Mouse (Mus musculus): ENCODE data around the gene Chsy1. TPM values are rescaled to one million over a fixed set of nuclear protein-coding genes. Genes with fewer than 3 reads are reported as not detected.

Chsy1 gene
- polyA plus RNA-seq, 1 experiment from 2014 or later: 13.9 TPM

DNA sequence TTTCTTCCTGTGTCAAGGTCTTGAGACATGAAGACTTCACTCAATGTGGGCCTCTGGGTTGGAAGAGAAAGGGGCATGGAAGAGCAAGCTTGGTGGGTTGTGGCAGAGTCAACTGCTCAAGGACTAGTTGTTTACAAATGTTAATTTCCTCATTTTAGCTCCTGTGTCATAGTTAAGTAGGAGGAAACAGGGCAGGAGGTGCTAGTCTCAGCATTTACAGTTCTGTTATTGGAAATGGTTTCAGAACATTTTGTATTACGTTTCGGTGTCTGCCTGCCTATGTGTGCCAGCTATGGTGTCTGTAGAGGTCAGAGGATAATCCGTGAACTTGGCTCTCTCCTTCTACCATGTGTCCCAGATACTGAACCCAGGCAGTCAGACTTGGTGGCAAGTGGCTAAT, 26.3 kb downstream of the Chsy1 start:
- H3K27ac ChIP-seq (ENCODE audit: low read length): no peak overlapping the region

DNA sequence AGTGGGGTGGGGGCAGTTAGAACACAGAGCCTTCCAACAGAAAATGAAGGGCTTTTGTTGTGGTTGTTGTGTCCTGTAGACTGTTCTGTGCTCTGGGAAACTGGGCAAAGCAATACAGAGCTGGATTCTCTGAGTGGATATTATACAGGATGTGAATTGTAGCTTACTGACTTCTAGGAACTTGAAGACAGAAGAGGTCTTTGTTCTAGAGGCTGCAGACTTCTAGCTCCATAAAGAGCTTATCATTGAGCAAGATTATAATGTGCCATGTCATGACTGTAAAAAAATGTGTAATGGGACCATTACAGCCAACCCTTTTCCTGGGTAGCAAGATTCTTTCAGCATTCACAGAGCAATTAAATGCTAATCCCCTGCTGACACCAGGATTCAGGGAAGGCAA, 26.9 kb downstream of the Chsy1 start:
- Histone ChIP-seq H3K9ac (replicated peaks; ENCODE audit: low read length) (no peak overlapping the region), H3K4me3 (ENCODE audit: low read length) (no peak overlapping the region), H3K4me2 (replicated peaks; ENCODE audit: low read depth, low read length) (no peak overlapping the region), H3K9me3 (ENCODE audit: low read length) (no peaks in the 10 kb centered on the region), H3K27me3 (ENCODE audit: insufficient read depth, low read length) (no peaks in the 10 kb centered on the region), H3K36me3 (ENCODE audit: insufficient read depth, low read length) (no peaks in the 10 kb centered on the region), H3K27ac (ENCODE audit: low read length) (no peak overlapping the region), H3K4me1 (ENCODE audit: insufficient read depth, low read length) (0 out of 2 replicates have a peak, but pooled peaks cover 2% of the 10 kb centered on the region)
- ATAC-seq (ENCODE audit: low FRiP score, low TSS enrichment): no peak

More for the DNA sequence above, 26.3 kb downstream of the Chsy1 start:
- no peak for ATAC-seq (ENCODE audit: low FRiP score, low TSS enrichment)
- 83% methylated on average over 3 of the region's 3 CpGs for WGBS
- Histone ChIP-seq H3K9me3 (ENCODE audit: low read length) (no peaks in the 10 kb centered on the region), H3K27me3 (ENCODE audit: insufficient read depth, low read length) (no peaks in the 10 kb centered on the region), H3K4me1 (ENCODE audit: insufficient read depth, low read length) (0 out of 2 replicates have a peak, but pooled peaks cover 2% of the 10 kb centered on the region), H3K9ac (replicated peaks; ENCODE audit: low read length) (no peak overlapping the region), H3K4me3 (ENCODE audit: low read length) (no peak overlapping the region), H3K4me2 (replicated peaks; ENCODE audit: low read depth, low read length) (no peak overlapping the region), H3K36me3 (ENCODE audit: insufficient read depth, low read length) (peaks cover 2% of the 10 kb centered on the region; the same call in 1 of the 2 replicates)

DNA sequence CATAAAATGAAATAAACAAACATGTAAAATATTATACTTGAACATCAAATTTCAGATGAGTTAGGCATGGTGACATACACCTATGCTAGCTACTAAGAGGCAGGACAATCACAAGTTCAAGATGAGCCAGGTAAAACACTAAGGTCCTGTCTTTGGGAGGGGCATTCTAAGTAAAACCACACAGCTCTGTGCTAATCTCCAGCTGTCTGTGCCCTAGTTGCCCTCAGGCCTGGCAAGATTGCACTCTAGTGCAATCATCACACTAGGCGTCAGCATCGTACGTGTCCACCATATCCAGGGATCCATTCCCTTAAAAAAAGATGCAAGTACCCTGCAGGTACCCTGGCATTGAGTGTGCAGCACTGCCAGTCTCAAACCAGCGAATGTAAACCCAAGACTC, 28.0 kb downstream of the Chsy1 start:
- no peaks in the 10 kb centered on the region for H3K9me3 ChIP-seq (ENCODE audit: low read length)
- H3K4me1 ChIP-seq (ENCODE audit: insufficient read depth, low read length): 0 out of 2 replicates have a peak, but pooled peaks cover 2% of the 10 kb centered on the region
- no peaks in the 10 kb centered on the region for H3K36me3 ChIP-seq (ENCODE audit: insufficient read depth, low read length)
- no peak overlapping the region for H3K4me2 ChIP-seq (replicated peaks; ENCODE audit: low read depth, low read length)
- H3K27me3 ChIP-seq (ENCODE audit: insufficient read depth, low read length): no peaks in the 10 kb centered on the region
- H3K27ac ChIP-seq (ENCODE audit: low read length): no peak overlapping the region
- no peak overlapping the region for H3K4me3 ChIP-seq (ENCODE audit: low read length)
- ATAC-seq (ENCODE audit: low FRiP score, low TSS enrichment): no peak
- no peak overlapping the region for H3K9ac ChIP-seq (replicated peaks; ENCODE audit: low read length)
- 88% methylated on average over 4 of the region's 4 CpGs for WGBS

DNA sequence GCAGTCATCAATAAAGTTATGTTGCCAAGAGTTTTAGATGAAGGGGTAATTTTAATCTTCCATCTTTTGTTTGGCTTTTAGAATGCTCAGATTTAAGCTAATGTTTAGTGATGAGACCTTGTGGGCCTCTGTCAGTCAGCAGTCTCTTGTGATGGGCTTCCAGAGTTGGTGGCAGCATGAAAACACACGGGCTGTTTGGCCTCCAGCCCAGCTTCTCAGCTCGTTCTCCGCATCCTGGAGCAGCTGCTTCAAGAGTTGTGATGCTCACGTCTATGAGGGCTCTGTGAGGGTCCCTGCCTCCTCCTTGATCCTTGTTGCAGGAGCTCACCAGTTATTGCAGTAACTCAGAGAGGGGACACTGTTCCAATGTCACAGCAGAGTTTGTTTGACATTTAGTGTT, 29.0 kb downstream of the Chsy1 start:
- no peaks in the 10 kb centered on the region for H3K36me3 ChIP-seq (ENCODE audit: insufficient read depth, low read length)
- ATAC-seq (ENCODE audit: low FRiP score, low TSS enrichment): no peak
- H3K27ac ChIP-seq (ENCODE audit: low read length): no peak overlapping the region
- 40% methylated on average over 4 of the region's 4 CpGs for WGBS
- no peak overlapping the region for H3K4me3 ChIP-seq (ENCODE audit: low read length)
- no peaks in the 10 kb centered on the region for H3K9me3 ChIP-seq (ENCODE audit: low read length)
- no peak overlapping the region for H3K4me2 ChIP-seq (replicated peaks; ENCODE audit: low read depth, low read length)
- no peaks in the 10 kb centered on the region for H3K27me3 ChIP-seq (ENCODE audit: insufficient read depth, low read length)
- H3K4me1 ChIP-seq (ENCODE audit: insufficient read depth, low read length): 0 out of 2 replicates have a peak, but pooled peaks cover 2% of the 10 kb centered on the region
- no peak overlapping the region for H3K9ac ChIP-seq (replicated peaks; ENCODE audit: low read length)

DNA sequence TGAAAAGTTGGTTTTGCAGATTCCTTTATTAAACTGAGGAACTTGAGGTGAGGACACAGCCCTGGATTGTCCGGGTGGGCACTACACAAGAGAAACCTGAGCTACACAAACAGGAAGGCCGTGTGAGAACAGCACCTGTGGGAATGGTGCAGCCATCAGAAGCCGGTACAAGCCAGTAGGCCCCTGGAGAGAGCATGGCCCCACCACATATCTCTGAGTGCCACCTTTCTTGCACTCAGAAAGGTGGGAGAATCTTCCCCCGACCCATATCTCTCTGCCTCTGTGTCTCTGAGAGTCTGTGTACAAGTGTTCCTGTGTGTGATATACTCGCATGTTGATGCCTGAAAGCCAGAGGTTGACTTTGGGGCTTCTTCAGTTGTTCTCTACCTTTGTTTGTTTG, 29.6 kb downstream of the Chsy1 start:
- H3K9ac ChIP-seq (replicated peaks; ENCODE audit: low read length): no peak overlapping the region
- no peak overlapping the region for H3K4me2 ChIP-seq (replicated peaks; ENCODE audit: low read depth, low read length)
- no peak overlapping the region for H3K27ac ChIP-seq (ENCODE audit: low read length)
- no peak overlapping the region for H3K4me3 ChIP-seq (ENCODE audit: low read length)
- no peaks in the 10 kb centered on the region for H3K36me3 ChIP-seq (ENCODE audit: insufficient read depth, low read length)
- 70% methylated on average over 5 of the region's 5 CpGs for WGBS
- H3K27me3 ChIP-seq (ENCODE audit: insufficient read depth, low read length): no peaks in the 10 kb centered on the region
- 0 out of 2 replicates have a peak, but pooled peaks cover 2% of the 10 kb centered on the region for H3K4me1 ChIP-seq (ENCODE audit: insufficient read depth, low read length)
- ATAC-seq (ENCODE audit: low FRiP score, low TSS enrichment): no peak
- no peaks in the 10 kb centered on the region for H3K9me3 ChIP-seq (ENCODE audit: low read length)

DNA sequence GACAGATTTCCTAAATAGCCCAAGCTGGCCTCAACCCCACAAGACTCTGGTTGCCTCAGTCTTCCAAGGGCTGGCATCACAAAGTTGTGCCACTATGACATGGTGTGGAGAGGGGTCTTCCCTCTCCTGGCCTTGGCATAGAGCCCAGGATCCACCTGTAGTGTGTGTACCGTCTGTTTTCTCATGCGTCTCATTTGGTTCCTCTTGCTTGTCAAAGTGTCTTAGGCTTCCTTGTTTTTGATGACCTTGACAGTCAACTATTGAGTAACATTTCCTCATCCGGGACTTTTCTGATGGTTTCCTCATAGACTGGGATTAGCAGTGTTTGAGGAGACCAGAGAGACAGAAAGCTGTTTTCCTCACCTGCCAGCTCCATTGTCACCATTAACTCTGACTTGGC, 30.8 kb downstream of the Chsy1 start:
- H3K4me1 ChIP-seq (ENCODE audit: insufficient read depth, low read length): 0 out of 2 replicates have a peak, but pooled peaks cover 2% of the 10 kb centered on the region
- no peaks in the 10 kb centered on the region for H3K36me3 ChIP-seq (ENCODE audit: insufficient read depth, low read length)
- H3K4me2 ChIP-seq (replicated peaks; ENCODE audit: low read depth, low read length): no peak overlapping the region
- no peak for ATAC-seq (ENCODE audit: low FRiP score, low TSS enrichment)
- 68% methylated on average over 3 of the region's 3 CpGs for WGBS
- no peak overlapping the region for H3K9ac ChIP-seq (replicated peaks; ENCODE audit: low read length)
- no peaks in the 10 kb centered on the region for H3K9me3 ChIP-seq (ENCODE audit: low read length)
- H3K27ac ChIP-seq (ENCODE audit: low read length): no peak overlapping the region
- H3K27me3 ChIP-seq (ENCODE audit: insufficient read depth, low read length): no peaks in the 10 kb centered on the region
- H3K4me3 ChIP-seq (ENCODE audit: low read length): no peak overlapping the region

DNA sequence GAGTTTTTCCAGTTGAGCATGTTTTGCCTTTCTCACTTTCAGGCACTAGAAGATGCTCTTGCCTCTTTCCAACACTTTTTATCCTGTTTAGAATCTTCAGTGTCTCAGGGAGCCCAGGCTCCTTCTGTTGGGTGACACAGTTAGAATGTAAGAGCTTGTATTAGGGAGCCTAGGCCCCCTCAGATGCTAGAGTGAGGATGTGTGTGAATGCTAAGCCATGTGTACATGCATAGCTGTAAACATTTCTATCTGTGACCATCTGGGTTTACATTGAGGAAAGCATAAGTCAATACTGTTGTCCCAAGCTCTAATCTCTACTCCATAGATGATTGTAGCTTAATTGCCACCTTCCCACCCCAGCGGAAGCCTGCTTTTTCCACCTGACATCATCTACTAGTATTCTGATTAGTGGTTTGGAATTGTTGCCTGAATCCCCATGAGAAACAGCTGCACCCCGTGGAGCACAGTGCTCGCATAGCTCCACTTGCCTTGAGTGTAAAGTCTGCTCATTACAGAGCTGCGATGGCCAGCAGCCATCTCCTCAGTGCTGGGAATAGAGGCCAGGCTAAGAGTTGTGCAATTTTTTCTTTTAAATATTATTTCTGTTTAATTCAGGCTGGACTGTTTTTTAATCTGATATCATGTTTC, 31.7 kb downstream of the Chsy1 start:
- no peak for ATAC-seq (ENCODE audit: low FRiP score, low TSS enrichment)
- WGBS: 88% methylated on average over 4 of the region's 4 CpGs

DNA sequence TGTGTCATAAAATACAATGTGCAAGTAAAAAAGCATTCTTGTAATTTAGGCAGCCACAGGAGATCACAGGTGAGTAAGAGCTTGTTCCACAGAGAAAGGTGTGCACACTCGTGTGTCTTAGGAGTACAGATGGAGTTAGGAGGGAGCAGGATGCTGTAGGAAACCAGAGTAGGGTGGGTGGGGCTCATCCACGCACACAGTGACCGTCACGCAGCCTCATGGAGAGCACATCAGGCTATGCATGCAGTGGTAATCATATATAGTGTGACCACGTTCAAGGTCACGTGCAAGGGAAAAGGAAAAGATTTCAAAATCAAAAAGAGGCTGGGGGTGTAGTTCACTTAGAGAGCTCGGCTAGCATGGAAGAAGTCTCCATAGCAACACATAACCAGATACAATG, 33.2 kb downstream of the Chsy1 start:
- Histone ChIP-seq H3K4me1 (ENCODE audit: insufficient read depth, low read length) (no peaks in the 10 kb centered on the region), H3K4me2 (replicated peaks; ENCODE audit: low read depth, low read length) (no peak overlapping the region), H3K36me3 (ENCODE audit: insufficient read depth, low read length) (no peaks in the 10 kb centered on the region), H3K4me3 (ENCODE audit: low read length) (no peak overlapping the region), H3K27ac (ENCODE audit: low read length) (no peak overlapping the region), H3K27me3 (ENCODE audit: insufficient read depth, low read length) (no peaks in the 10 kb centered on the region), H3K9ac (replicated peaks; ENCODE audit: low read length) (no peak overlapping the region), H3K9me3 (ENCODE audit: low read length) (no peaks in the 10 kb centered on the region)
- no peak for ATAC-seq (ENCODE audit: low FRiP score, low TSS enrichment)
- WGBS: 84% methylated on average over 7 of the region's 7 CpGs

More for the DNA sequence above, 31.7 kb downstream of the Chsy1 start:
- no peak overlapping the region for H3K4me3 ChIP-seq (ENCODE audit: low read length)
- H3K27ac ChIP-seq (ENCODE audit: low read length): no peak overlapping the region
- H3K9me3 ChIP-seq (ENCODE audit: low read length): no peaks in the 10 kb centered on the region
- H3K4me1 ChIP-seq (ENCODE audit: insufficient read depth, low read length): no peaks in the 10 kb centered on the region
- H3K36me3 ChIP-seq (ENCODE audit: insufficient read depth, low read length): no peaks in the 10 kb centered on the region
- no peak overlapping the region for H3K4me2 ChIP-seq (replicated peaks; ENCODE audit: low read depth, low read length)
- H3K27me3 ChIP-seq (ENCODE audit: insufficient read depth, low read length): no peaks in the 10 kb centered on the region
- H3K9ac ChIP-seq (replicated peaks; ENCODE audit: low read length): no peak overlapping the region

DNA sequence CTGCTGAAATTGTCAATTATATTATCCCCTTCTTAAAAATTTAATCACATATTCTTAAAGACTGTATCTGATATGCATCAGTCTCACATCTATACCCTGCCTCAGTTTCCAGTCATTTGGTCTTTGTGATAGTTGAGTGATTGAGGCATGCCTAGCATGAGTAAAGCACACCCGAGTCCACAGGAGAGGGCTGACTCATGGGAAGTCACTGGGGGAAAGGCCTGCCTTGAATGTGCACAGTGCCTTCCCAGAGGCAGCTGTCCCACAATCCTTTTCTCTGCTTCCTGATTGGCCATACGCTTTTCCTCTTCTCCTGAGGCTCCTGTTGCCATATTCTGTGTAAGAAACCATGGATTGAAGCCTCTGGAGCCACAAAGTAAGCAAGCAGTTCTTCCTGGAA, 35.2 kb downstream of the Chsy1 start:
- Histone ChIP-seq H3K4me1 (ENCODE audit: insufficient read depth, low read length) (no peaks in the 10 kb centered on the region), H3K9me3 (ENCODE audit: low read length) (no peaks in the 10 kb centered on the region), H3K4me3 (ENCODE audit: low read length) (no peak overlapping the region), H3K9ac (replicated peaks; ENCODE audit: low read length) (no peak overlapping the region), H3K27me3 (ENCODE audit: insufficient read depth, low read length) (no peaks in the 10 kb centered on the region), H3K27ac (ENCODE audit: low read length) (no peak overlapping the region), H3K36me3 (ENCODE audit: insufficient read depth, low read length) (no peaks in the 10 kb centered on the region), H3K4me2 (replicated peaks; ENCODE audit: low read depth, low read length) (no peak overlapping the region)
- ATAC-seq (ENCODE audit: low FRiP score, low TSS enrichment): no peak
- whole genome bisulfite sequencing: 87% methylated on average over 2 of the region's 2 CpGs

DNA sequence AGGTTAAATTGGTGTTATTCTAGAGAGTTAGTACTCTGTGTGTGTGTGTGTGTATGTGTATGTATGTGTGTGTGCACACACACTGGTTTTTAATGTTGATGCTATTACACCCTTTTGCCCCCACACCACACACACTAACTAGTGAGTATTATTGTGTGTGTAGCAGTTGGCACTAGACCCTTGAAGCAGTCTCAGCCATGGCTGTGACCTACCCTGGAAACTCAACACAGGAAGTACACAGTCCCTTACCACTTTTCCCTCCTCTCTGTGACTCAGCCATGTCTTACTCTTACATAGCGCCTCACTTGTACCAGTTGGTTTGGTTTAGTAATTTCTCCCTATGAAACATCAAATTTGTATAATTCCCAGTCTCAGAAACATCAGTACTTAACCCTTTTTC, 37.8 kb downstream of the Chsy1 start:
- H3K36me3 ChIP-seq (ENCODE audit: insufficient read depth, low read length): 0 out of 2 replicates have a peak, but pooled peaks cover 3% of the 10 kb centered on the region
- no peak overlapping the region for H3K4me2 ChIP-seq (replicated peaks; ENCODE audit: low read depth, low read length)
- H3K9me3 ChIP-seq (ENCODE audit: low read length): no peaks in the 10 kb centered on the region
- H3K27me3 ChIP-seq (ENCODE audit: insufficient read depth, low read length): no peaks in the 10 kb centered on the region
- peaks cover 13% of the 10 kb centered on the region for H3K4me1 ChIP-seq (ENCODE audit: insufficient read depth, low read length)
- no peak overlapping the region for H3K27ac ChIP-seq (ENCODE audit: low read length)
- 96% methylated on average over 1 of the region's 1 CpGs for WGBS
- H3K9ac ChIP-seq (replicated peaks; ENCODE audit: low read length): no peak overlapping the region
- H3K4me3 ChIP-seq (ENCODE audit: low read length): no peak overlapping the region
- no peak for ATAC-seq (ENCODE audit: low FRiP score, low TSS enrichment)
